In genomic region chr8:104042434-104042833, GRCm38 (mm10) we compare ENCODE assay signal across 8 mouse cellular contexts. TPM values are rescaled to one million over a fixed set of nuclear protein-coding genes. Genes with fewer than 3 reads are reported as not detected.
DNase-seq lines count a peak whose midpoint lies in the region; ATAC-seq and TF ChIP-seq lines count a peak whose summit lies in the region.

No protein-coding gene starts in this region.

- no peak overlapping the region for H3K4me2 ChIP-seq in forebrain, postnatal 0 days (ENCODE audit: low read depth)
- no peak overlapping the region for H3K4me2 ChIP-seq in forebrain, embryonic 16.5 days (ENCODE audit: low read length)
- H3K4me2 ChIP-seq in midbrain, postnatal 0 days (ENCODE audit: low read depth, low read length, poor library complexity, severe bottlenecking), result no peak overlapping the region
- H3K4me2 ChIP-seq in lung, embryonic 16.5 days (ENCODE audit: low read depth, low read length), result peak overlapping the region; percentile 19
- no peak overlapping the region for H3K4me2 ChIP-seq in midbrain, embryonic 14.5 days (ENCODE audit: low read length)

- H3K4me3 ChIP-seq in forebrain, postnatal 0 days (ENCODE audit: low read depth, low read length), result no peak overlapping the region
- H3K4me3 ChIP-seq in forebrain, embryonic 16.5 days (replicated peaks; ENCODE audit: low read length), result no peak overlapping the region
- H3K4me3 ChIP-seq in midbrain, postnatal 0 days (ENCODE audit: low read depth, low read length), result no peak overlapping the region
- H3K4me3 ChIP-seq in midbrain, embryonic 10.5 days, result no peak overlapping the region
- H3K4me3 ChIP-seq in lung, embryonic 16.5 days (ENCODE audit: low read length), result no peak overlapping the region
- no peak overlapping the region for H3K4me3 ChIP-seq in midbrain, embryonic 14.5 days (replicated peaks; ENCODE audit: low read depth, low read length)

- no peak overlapping the region for H3K9ac ChIP-seq in forebrain, postnatal 0 days
- H3K9ac ChIP-seq in forebrain, embryonic 16.5 days (replicated peaks; ENCODE audit: low read depth, low read length), result no peak overlapping the region
- no peak overlapping the region for H3K9ac ChIP-seq in midbrain, postnatal 0 days (replicated peaks; ENCODE audit: low read length, poor library complexity, severe bottlenecking)
- H3K9ac ChIP-seq in lung, embryonic 16.5 days (ENCODE audit: low read length), result no peak overlapping the region
- no peak overlapping the region for H3K9ac ChIP-seq in midbrain, embryonic 14.5 days (replicated peaks; ENCODE audit: low read length)

- H3K27ac ChIP-seq in forebrain, postnatal 0 days (ENCODE audit: low read depth, low read length), result no peak overlapping the region
- H3K27ac ChIP-seq in forebrain, embryonic 16.5 days (ENCODE audit: low read length), result no peak overlapping the region
- no peak overlapping the region for H3K27ac ChIP-seq in midbrain, postnatal 0 days (ENCODE audit: low read depth, low read length)
- no peak overlapping the region for H3K27ac ChIP-seq in midbrain, embryonic 10.5 days (replicated peaks)
- H3K27ac ChIP-seq in lung, embryonic 16.5 days (ENCODE audit: low read length), result no peak overlapping the region
- H3K27ac ChIP-seq in midbrain, embryonic 14.5 days (replicated peaks; ENCODE audit: low read depth, low read length), result no peak overlapping the region

- peak; percentile 43; the same call in 1 of the 2 replicates for ATAC-seq in forebrain, postnatal 0 days
- ATAC-seq in forebrain, embryonic 16.5 days, result no peak; the same call in 1 of the 2 replicates
- ATAC-seq in midbrain, postnatal 0 days (ENCODE audit: low FRiP score), result 0 out of 2 replicates have a peak, but pooled peaks have one; percentile 27
- ATAC-seq in lung, embryonic 16.5 days (ENCODE audit: low read depth), result peak; percentile 76
- ATAC-seq in midbrain, embryonic 14.5 days (ENCODE audit: low FRiP score, low TSS enrichment), result no peak

- 56% methylated on average over 8 of the region's 8 CpGs for WGBS in forebrain, postnatal 0 days
- WGBS in forebrain, embryonic 16.5 days, result 44% methylated on average over 8 of the region's 8 CpGs
- 39% methylated on average over 8 of the region's 8 CpGs for WGBS in midbrain, postnatal 0 days
- 47% methylated on average over 8 of the region's 8 CpGs for WGBS in midbrain, embryonic 10.5 days
- WGBS in lung, embryonic 16.5 days, result 10% methylated on average over 8 of the region's 8 CpGs
- 39% methylated on average over 8 of the region's 8 CpGs for WGBS in midbrain, embryonic 14.5 days

- no peaks in the 10 kb centered on the region for H3K27me3 ChIP-seq in forebrain, postnatal 0 days (ENCODE audit: insufficient read depth, low read length)
- H3K27me3 ChIP-seq in forebrain, embryonic 16.5 days (replicated peaks; ENCODE audit: control insufficient read depth, insufficient read depth, low read length), result no peaks in the 10 kb centered on the region
- no peaks in the 10 kb centered on the region for H3K27me3 ChIP-seq in midbrain, postnatal 0 days (ENCODE audit: insufficient read depth, low read length)
- H3K27me3 ChIP-seq in midbrain, embryonic 10.5 days (ENCODE audit: low read depth, poor library complexity, severe bottlenecking), result no peaks in the 10 kb centered on the region; the same call in 1 of the 2 replicates
- H3K27me3 ChIP-seq in lung, embryonic 16.5 days (ENCODE audit: control insufficient read depth, insufficient read depth, low read depth, low read length), result no peaks in the 10 kb centered on the region
- no peaks in the 10 kb centered on the region for H3K27me3 ChIP-seq in midbrain, embryonic 14.5 days (ENCODE audit: control insufficient read depth, insufficient read depth, low read length)

- no peaks in the 10 kb centered on the region for H3K36me3 ChIP-seq in forebrain, postnatal 0 days (ENCODE audit: insufficient read depth)
- H3K36me3 ChIP-seq in forebrain, embryonic 16.5 days (ENCODE audit: control insufficient read depth, insufficient read depth), result no peaks in the 10 kb centered on the region
- no peaks in the 10 kb centered on the region for H3K36me3 ChIP-seq in midbrain, postnatal 0 days (ENCODE audit: insufficient read depth, low read length)
- no peaks in the 10 kb centered on the region for H3K36me3 ChIP-seq in midbrain, embryonic 10.5 days
- H3K36me3 ChIP-seq in lung, embryonic 16.5 days (ENCODE audit: control insufficient read depth, insufficient read depth, low read length), result no peaks in the 10 kb centered on the region
- no peaks in the 10 kb centered on the region for H3K36me3 ChIP-seq in midbrain, embryonic 14.5 days (ENCODE audit: control insufficient read depth, insufficient read depth, low read length)

- no peak for DNase-seq in forebrain, postnatal 0 days
- no peak for DNase-seq in midbrain, postnatal 0 days (ENCODE audit: low spot score)
- no peak for DNase-seq in midbrain, embryonic 10.5 days (ENCODE audit: low spot score)
- DNase-seq in thymus, postnatal 36 days, result peak; percentile 78 to 89
- no peak for DNase-seq in midbrain, embryonic 14.5 days
- no peak for DNase-seq in right cerebral cortex, postnatal 25 days

- H3K9me3 ChIP-seq in forebrain, postnatal 0 days (ENCODE audit: low read length), result no peaks in the 10 kb centered on the region
- H3K9me3 ChIP-seq in forebrain, embryonic 16.5 days (ENCODE audit: control insufficient read depth, low read length), result no peaks in the 10 kb centered on the region
- no peaks in the 10 kb centered on the region for H3K9me3 ChIP-seq in midbrain, postnatal 0 days (ENCODE audit: low read length)
- 0 out of 2 replicates have a peak, but pooled peaks cover 6% of the 10 kb centered on the region for H3K9me3 ChIP-seq in midbrain, embryonic 10.5 days (replicated peaks)
- H3K9me3 ChIP-seq in lung, embryonic 16.5 days (ENCODE audit: control insufficient read depth, low read length), result no peaks in the 10 kb centered on the region
- no peaks in the 10 kb centered on the region for H3K9me3 ChIP-seq in midbrain, embryonic 14.5 days (ENCODE audit: control insufficient read depth, low read length)

- no peak for TF ChIP-seq CTCF in forebrain, postnatal 0 days (IDR thresholded peaks at IDR 0.05; ENCODE audit: low read depth)
- TF ChIP-seq CTCF in midbrain, postnatal 0 days (IDR thresholded peaks at IDR 0.05), result no peak

- no peaks in the 10 kb centered on the region for H3K4me1 ChIP-seq in forebrain, postnatal 0 days (ENCODE audit: insufficient read depth)
- no peaks in the 10 kb centered on the region for H3K4me1 ChIP-seq in forebrain, embryonic 16.5 days (replicated peaks; ENCODE audit: control insufficient read depth, insufficient read depth, low read length)
- H3K4me1 ChIP-seq in midbrain, postnatal 0 days (ENCODE audit: insufficient read depth, low read length), result no peaks in the 10 kb centered on the region
- H3K4me1 ChIP-seq in midbrain, embryonic 10.5 days, result peaks cover 15% of the 10 kb centered on the region
- peaks cover 14% of the 10 kb centered on the region; the same call in 1 of the 2 replicates for H3K4me1 ChIP-seq in lung, embryonic 16.5 days (replicated peaks; ENCODE audit: control insufficient read depth, insufficient read depth, low read length)
- peaks cover 3% of the 10 kb centered on the region; the same call in 1 of the 2 replicates for H3K4me1 ChIP-seq in midbrain, embryonic 14.5 days (ENCODE audit: control insufficient read depth, insufficient read depth, low read length)

RNA-seq across cellular contexts. Expression of gene Cdh5, which starts 59.0 kb away (rescaled TPM):
- 10.9 and 18.1 TPM in 2 replicates for total RNA-seq in forebrain, postnatal 0 days (2014; rRNA removed)
- 8.1 and 8.4 TPM in 2 replicates for polyA plus RNA-seq in forebrain, postnatal 0 days (2015; fragmentation: Nextera tagmentation; extraction: Ambion mirVana)
- 9.2 and 12.6 TPM in 2 replicates for polyA plus RNA-seq in forebrain, embryonic 16.5 days (2015; fragmentation: Nextera tagmentation; extraction: Ambion mirVana)
- total RNA-seq in midbrain, postnatal 0 days (2014; rRNA removed), result 18.6 and 22.0 TPM in 2 replicates
- polyA plus RNA-seq in midbrain, postnatal 0 days (2015; fragmentation: Nextera tagmentation; extraction: Ambion mirVana), result 8.6 and 9.7 TPM in 2 replicates
- polyA plus RNA-seq in midbrain, embryonic 10.5 days (2016; fragmentation: Nextera tagmentation; extraction: Ambion mirVana), result 12.2 and 13.9 TPM in 2 replicates
- 77.5 and 84.0 TPM in 2 replicates for polyA plus RNA-seq in lung, embryonic 16.5 days (2015; fragmentation: Nextera tagmentation; extraction: Ambion mirVana)
- 5.3 and 12.7 TPM in 2 replicates for polyA plus RNA-seq in midbrain, embryonic 14.5 days (2014; fragmentation: Nextera tagmentation; extraction: Ambion mirVana)

Comparison
In these comparisons a context has a peak if more than half of its experiments do, and no peak if none do; other contexts are left out.
1. ATAC-seq: peak in forebrain, postnatal 0 days (single experiment), midbrain, postnatal 0 days (single experiment) and lung, embryonic 16.5 days (single experiment); none in forebrain, embryonic 16.5 days (single experiment) and midbrain, embryonic 14.5 days (single experiment).
2. DNase-seq: peak in thymus, postnatal 36 days (2 of 2); none in forebrain, postnatal 0 days (single experiment), midbrain, postnatal 0 days (single experiment), midbrain, embryonic 10.5 days (single experiment), midbrain, embryonic 14.5 days (single experiment) and right cerebral cortex, postnatal 25 days (single experiment).